Mouse (Mus musculus) myocyte (in vitro differentiated cells): ENCODE measurements at regions not wholly inside any gene's neighbourhood (a gene's known extent, or its start where the extent isn't known, plus 50 kb on each side); places are given as distances from the start of the nearest gene placed in this dataset.

Experiments
- H3K27me3 ChIP-seq: one replicate; pipeline ENCODE4 v1.6.1; 2011; ENCODE audit not compliant: control insufficient read depth, insufficient read depth, insufficient read length
- H3K36me3 ChIP-seq: one replicate; pipeline ENCODE4 v1.6.1; 2011; ENCODE audit not compliant: control insufficient read depth, insufficient read depth
- H3K4me2 ChIP-seq: one replicate; pipeline ENCODE4 v1.6.1; 2011; ENCODE audit warnings: low read depth, control low read depth
- H3K4me3 ChIP-seq: one replicate; pipeline ENCODE4 v1.5.1; 2011; ENCODE audit warnings: mild to moderate bottlenecking, control low read depth, moderate library complexity
- H3K79me2 ChIP-seq: one replicate; pipeline ENCODE4 v1.6.1; 2011; ENCODE audit not compliant: control insufficient read depth, insufficient read depth
- H3ac ChIP-seq: one replicate; pipeline ENCODE4 v1.6.1; 2011; ENCODE audit not compliant: control insufficient read depth, insufficient read length
- CEBPB ChIP-seq: IDR thresholded peaks from 2 replicates; pipeline ENCODE4 v1.6.1; 2011; ENCODE audit warnings: mild to moderate bottlenecking, moderate library complexity; ENCODE audit not compliant: poor library complexity, insufficient read depth, severe bottlenecking
- E2F4 ChIP-seq: IDR thresholded peaks from one replicate; pipeline ENCODE4 v1.6.1; 2011; ENCODE audit warnings: mild to moderate bottlenecking, control low read depth, moderate library complexity; ENCODE audit not compliant: insufficient read depth
- MAX ChIP-seq: IDR thresholded peaks from one replicate; pipeline ENCODE4 v1.6.1; 2011; ENCODE audit warnings: low read depth, mild to moderate bottlenecking, control low read depth
- MYOD1 ChIP-seq, 3 experiments: IDR thresholded peaks; one replicate each; pipeline ENCODE4 v1.6.1; 2011; ENCODE audit warnings: control low read depth in 2 of 3, low read depth in 2 of 3, mild to moderate bottlenecking in 2 of 3, moderate library complexity in 1 of 3; ENCODE audit not compliant: insufficient read length in 2 of 3, control insufficient read depth in 1 of 3
- MYOG ChIP-seq, 3 experiments: IDR thresholded peaks; one replicate each; pipeline ENCODE4 v1.6.1; 2011; ENCODE audit warnings: control low read depth in 2 of 3, low read depth in 2 of 3, mild to moderate bottlenecking in 2 of 3; ENCODE audit not compliant: insufficient read length in 2 of 3, control insufficient read depth in 1 of 3, insufficient read depth in 1 of 3
- POLR2A ChIP-seq: IDR thresholded peaks from one replicate; pipeline ENCODE4 v1.6.1; 2011; ENCODE audit warnings: low read depth, mild to moderate bottlenecking, control low read depth, moderate library complexity; ENCODE audit not compliant: insufficient read length
- POLR2AphosphoS2 ChIP-seq: IDR thresholded peaks from one replicate; pipeline ENCODE4 v1.6.1; 2011; ENCODE audit warnings: low read depth, control low read depth; ENCODE audit not compliant: insufficient read length
- REST ChIP-seq: IDR thresholded peaks from one replicate; pipeline ENCODE4 v1.6.1; 2011; ENCODE audit warnings: mild to moderate bottlenecking, control low read depth, moderate library complexity; ENCODE audit not compliant: insufficient read depth, insufficient read length
- SRF ChIP-seq: IDR thresholded peaks from one replicate; pipeline ENCODE4 v1.6.1; 2011; ENCODE audit warnings: low read depth; ENCODE audit not compliant: control insufficient read depth, insufficient read length
- TCF12 ChIP-seq: IDR thresholded peaks from one replicate; pipeline ENCODE4 v1.6.1; 2011; ENCODE audit warnings: mild to moderate bottlenecking, control low read depth; ENCODE audit not compliant: poor library complexity, insufficient read depth, severe bottlenecking
- TCF3 ChIP-seq: IDR thresholded peaks from one replicate; pipeline ENCODE4 v1.6.1; 2011; ENCODE audit warnings: low read depth, control low read depth; ENCODE audit not compliant: insufficient read length
- USF1 ChIP-seq: IDR thresholded peaks from one replicate; pipeline ENCODE4 v1.6.1; 2011; ENCODE audit warnings: low read depth, mild to moderate bottlenecking, control low read depth, moderate library complexity

DNA sequence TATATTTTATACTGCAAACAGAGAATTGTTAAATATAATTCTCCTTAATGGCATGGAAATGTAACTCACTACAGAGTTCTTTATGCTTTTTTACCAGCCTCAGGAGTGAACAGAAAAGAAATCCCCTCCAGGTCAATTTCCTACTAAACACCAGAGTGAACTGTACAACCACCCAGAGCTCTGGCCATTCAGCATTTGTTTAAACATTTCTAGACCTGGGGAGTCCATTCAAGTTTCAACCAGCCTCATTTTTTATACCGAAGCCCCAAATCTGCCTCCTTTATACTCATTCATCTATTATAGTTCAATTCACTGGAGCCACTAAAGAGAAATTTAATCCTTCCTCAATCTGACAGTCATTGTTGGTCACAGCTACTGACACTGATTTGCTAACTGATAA is 314.8 kb downstream of the Pcdh19 start:
- no peaks in the 10 kb centered on the region for H3K27me3 ChIP-seq
- H3K4me3 ChIP-seq, result no peak overlapping the region
- TF ChIP-seq REST (no peak), TCF12 (no peak), POLR2A (no peak), SRF (no peak), E2F4 (no peak), POLR2AphosphoS2 (no peak), MYOG (IDR thresholded peaks at IDR 0.05; ENCODE audit: control insufficient read depth in 1 of 3, insufficient read depth in 1 of 3, insufficient read length in 2 of 3, low read depth in 2 of 3) (no peak), CEBPB (no peak), MYOD1 (IDR thresholded peaks at IDR 0.05; ENCODE audit: control insufficient read depth in 1 of 3, insufficient read length in 2 of 3, low read depth in 2 of 3) (no peak)
- no peak overlapping the region for H3K4me2 ChIP-seq
- H3ac ChIP-seq, result no peak overlapping the region
- no peaks in the 10 kb centered on the region for H3K79me2 ChIP-seq
- no peaks in the 10 kb centered on the region for H3K36me3 ChIP-seq

GRCm38 (mm10) chrX:133373047-133373446 is 315.7 kb downstream of the Pcdh19 start:
- TF ChIP-seq CEBPB (no peak), POLR2A (no peak), POLR2AphosphoS2 (no peak), MYOD1 (IDR thresholded peaks at IDR 0.05; ENCODE audit: control insufficient read depth in 1 of 3, insufficient read length in 2 of 3, low read depth in 2 of 3) (no peak), MAX (no peak), USF1 (no peak), TCF3 (no peak), E2F4 (no peak), MYOG (IDR thresholded peaks at IDR 0.05; ENCODE audit: control insufficient read depth in 1 of 3, insufficient read depth in 1 of 3, insufficient read length in 2 of 3, low read depth in 2 of 3) (no peak), REST (no peak)
- H3K27me3 ChIP-seq, result no peaks in the 10 kb centered on the region
- H3K79me2 ChIP-seq, result no peaks in the 10 kb centered on the region
- H3K4me3 ChIP-seq, result no peak overlapping the region
- no peaks in the 10 kb centered on the region for H3K36me3 ChIP-seq
- H3ac ChIP-seq, result no peak overlapping the region
- peak overlapping the region; percentile 30 for H3K4me2 ChIP-seq

DNA sequence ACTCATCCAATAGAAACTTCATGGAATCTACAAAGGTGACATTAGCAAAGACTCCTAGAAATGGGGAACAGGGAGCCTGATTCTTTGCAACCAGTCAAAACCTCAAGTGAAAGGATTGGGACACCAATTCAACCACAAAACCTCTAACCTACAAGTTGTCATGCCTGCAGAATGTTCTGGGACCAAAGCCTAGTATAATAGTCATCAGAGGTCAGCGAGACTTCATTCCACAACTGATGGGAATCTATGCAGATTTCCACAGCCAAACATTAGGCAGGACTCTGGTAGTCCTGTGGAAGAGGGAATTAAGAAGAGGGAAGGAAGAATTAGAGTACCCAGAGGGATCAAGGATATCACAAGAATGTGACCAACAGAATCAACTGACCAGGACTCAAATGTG is 316.4 kb downstream of the Pcdh19 start:
- Histone ChIP-seq H3K4me3 (no peak overlapping the region), H3K36me3 (no peaks in the 10 kb centered on the region), H3ac (no peak overlapping the region), H3K79me2 (no peaks in the 10 kb centered on the region), H3K4me2 (no peak overlapping the region), H3K27me3 (no peaks in the 10 kb centered on the region)
- TF ChIP-seq E2F4 (no peak), MAX (no peak), REST (no peak), POLR2A (no peak), TCF3 (no peak), USF1 (no peak), CEBPB (0 out of 2 replicates have a peak, but pooled peaks have one; percentile 21), MYOD1 (IDR thresholded peaks at IDR 0.05; ENCODE audit: control insufficient read depth in 1 of 3, insufficient read length in 2 of 3, low read depth in 2 of 3) (no peak)

DNA sequence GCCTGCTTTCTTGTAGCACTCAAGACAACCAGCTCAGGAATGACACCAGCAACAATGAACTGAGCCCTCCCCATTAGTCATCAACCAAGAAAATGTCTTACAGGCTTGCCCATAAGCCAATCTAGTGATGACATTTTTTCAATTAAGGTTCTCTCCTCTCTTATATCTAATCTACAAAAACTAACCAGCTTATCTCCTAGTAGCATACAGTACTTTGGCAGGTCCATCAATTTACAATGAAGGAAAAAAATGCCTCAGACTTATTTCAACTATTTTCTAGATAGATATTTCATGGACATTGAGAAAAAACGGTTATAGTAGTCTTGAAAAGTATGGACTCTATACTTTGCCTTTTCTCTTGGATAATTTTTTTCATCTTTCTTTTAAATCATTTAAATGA is 328.0 kb downstream of the Pcdh19 start:
- Histone ChIP-seq H3K36me3 (no peaks in the 10 kb centered on the region), H3K4me2 (no peak overlapping the region), H3K27me3 (no peaks in the 10 kb centered on the region), H3K79me2 (no peaks in the 10 kb centered on the region), H3K4me3 (no peak overlapping the region), H3ac (no peak overlapping the region)
- no peak for TF ChIP-seq POLR2AphosphoS2
- no peak for TF ChIP-seq E2F4
- TF ChIP-seq CEBPB, result no peak
- TF ChIP-seq TCF12, result no peak
- no peak for TF ChIP-seq MYOD1 (IDR thresholded peaks at IDR 0.05; ENCODE audit: control insufficient read depth in 1 of 3, insufficient read length in 2 of 3, low read depth in 2 of 3)
- TF ChIP-seq USF1, result no peak
- TF ChIP-seq MAX, result no peak
- TF ChIP-seq REST, result no peak
- no peak for TF ChIP-seq SRF
- TF ChIP-seq POLR2A, result no peak
- no peak for TF ChIP-seq TCF3
